Mouse (Mus musculus) lung, postnatal 10 days (tissue): ENCODE measurements around the gene Ackr3.
A peak's percentile ranks its signal among the peaks of the same experiment; 100 is the strongest.

Source experiments
- DNase-seq: peaks from one replicate; pipeline ENCODE4 v3.0.0; 2021

Ackr3 gene

DNA sequence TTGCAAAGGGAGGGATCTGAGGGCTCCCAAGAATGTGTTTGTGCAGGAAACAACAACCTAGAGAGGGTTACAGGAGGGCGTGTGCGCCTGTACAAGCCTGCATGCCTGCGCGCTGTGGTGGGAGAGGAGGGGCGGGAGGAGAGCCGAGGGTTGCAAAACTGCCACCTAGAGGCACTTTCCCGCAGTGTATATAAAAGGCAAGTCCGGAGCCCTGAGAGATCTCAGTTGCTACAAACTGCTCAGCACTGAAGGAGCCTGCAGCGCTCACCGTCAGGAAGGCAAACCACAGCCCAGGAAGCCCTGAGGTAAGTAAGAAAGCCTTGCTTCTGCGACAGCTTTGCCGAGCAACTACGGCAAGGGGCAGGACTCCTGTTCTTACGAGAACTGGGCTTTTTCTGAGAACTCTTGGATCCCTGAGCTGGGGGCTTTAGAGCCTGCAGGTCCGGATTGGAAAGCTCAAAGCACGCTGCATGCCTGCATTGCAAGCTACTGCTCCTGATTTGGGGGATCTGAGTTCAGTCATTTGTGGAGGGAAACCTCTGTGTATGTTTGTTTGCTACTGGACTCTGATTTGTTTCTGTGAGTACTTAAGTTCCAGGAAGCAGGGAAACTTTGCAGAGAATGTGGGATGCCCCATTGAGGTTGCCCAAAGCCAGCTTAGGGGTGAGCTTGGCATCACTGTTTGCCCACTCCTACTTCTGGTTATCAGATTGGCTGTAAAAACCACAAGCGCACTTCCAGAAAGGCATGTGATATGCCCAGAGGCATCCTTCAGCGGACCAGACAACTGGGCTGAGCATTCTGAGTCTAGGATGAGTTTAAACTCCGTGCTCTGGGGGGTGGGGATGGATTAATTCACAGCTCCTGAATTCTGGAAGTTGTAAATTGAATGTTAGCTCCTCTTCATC, at the start of gene Ackr3:
TSS of gene Ackr3 (plus strand) at position 198 of the 908 bp plus-strand sequence.
- DNase-seq = peak; percentile 94

DNA sequence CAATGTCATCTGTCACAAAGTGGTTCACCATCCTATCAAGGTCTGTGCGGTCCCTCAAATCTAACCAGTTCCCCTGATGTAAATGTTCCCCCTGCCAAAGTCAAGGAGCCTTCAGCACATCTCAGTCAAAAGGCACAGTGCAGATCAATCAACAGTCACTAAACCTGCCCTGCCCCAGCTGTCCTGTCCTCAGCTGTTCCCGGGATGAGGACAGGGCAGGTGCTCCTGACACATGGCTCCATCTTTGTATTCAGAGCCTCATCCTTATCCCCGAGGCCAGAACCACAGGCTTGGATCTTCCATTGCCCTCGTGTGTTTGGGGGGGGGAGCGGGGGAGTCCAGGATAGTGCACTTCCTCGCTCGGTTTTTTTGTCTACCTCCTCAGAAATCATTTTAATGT, 47.2 kb upstream of the Ackr3 start:
- no peak for DNase-seq

DNA sequence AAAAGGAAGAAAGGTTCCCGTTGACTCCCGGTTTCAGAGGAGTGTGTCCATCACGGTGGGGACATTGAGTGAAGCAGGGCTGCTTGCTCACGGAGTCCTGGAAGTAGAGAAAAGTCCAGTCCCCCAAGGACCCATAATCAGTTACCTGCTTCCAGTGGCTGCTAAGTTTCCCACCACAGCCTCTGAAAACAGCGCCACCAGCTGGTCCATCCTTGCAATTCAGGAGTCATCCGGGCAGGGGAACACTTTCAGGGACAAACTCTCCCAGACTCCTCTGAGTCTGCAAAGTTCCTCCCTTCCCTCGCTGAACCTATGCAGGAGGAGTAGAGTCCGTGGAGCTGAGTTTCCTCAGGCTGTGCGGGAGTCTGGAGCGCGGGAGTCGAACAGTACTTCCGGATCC, 43.9 kb upstream of the Ackr3 start:
- no peak for DNase-seq

DNA sequence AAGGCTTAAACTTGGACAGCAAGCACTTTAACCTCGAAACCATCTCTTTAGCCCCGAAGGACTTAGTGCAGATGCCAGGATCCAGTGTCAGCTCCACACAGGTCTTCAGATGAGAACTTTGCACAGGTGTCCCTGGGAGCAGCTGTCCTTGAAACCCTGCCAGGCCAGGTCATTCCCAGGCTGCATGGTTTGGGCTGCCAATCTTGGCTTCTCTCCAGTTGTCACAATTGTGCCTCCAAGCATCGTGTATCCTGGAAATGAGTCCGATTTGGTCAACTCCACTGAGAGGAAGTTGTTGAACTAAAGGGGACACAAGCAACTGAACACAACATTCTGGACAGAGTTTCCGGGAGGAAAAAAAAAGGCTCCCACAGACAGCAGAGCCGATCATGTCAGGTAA, 42.2 kb upstream of the Ackr3 start:
- peak; percentile 18 for DNase-seq

DNA sequence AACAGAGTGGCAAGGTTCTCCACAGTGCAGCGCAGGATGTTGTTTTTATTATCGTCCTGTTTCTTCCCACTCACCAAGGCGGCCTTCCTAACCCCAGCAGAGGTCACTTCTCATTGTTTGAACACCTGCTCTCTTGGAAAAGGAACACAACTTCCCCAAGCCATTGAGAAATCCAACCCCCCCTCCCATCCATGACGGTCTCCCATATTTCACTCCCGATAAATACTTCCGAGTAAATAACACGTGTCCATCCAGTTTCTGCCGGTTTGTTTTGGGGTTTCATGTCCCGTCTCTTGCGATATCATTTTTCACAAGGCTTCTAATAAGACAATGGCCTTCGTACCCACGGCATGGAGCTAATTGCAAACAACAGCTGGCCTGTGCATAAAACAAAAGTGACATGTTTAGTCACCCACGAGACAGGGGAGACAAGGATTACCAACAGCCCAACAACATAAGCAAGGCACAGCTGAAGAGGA, 41.4 kb upstream of the Ackr3 start:
- DNase-seq = peak; percentile 8

DNA sequence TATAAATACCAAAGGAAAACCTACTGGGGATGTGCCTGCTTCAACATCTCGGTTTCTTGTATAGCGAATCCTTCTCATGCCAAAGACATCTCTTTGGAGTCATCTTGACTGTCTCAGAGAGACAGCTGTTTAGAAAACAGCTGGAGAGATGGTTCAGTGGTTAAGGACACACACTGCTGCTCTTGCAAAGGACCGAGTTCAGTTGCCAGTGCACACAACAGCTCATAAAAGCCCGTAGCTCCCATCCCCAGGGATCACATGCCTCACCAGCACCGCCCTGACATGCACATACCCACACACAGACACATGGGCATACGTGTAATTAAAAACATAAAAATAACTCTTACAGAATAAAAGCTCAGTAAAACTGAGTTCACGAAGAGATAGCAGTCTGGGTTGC, 40.6 kb upstream of the Ackr3 start:
- DNase-seq = no peak

DNA sequence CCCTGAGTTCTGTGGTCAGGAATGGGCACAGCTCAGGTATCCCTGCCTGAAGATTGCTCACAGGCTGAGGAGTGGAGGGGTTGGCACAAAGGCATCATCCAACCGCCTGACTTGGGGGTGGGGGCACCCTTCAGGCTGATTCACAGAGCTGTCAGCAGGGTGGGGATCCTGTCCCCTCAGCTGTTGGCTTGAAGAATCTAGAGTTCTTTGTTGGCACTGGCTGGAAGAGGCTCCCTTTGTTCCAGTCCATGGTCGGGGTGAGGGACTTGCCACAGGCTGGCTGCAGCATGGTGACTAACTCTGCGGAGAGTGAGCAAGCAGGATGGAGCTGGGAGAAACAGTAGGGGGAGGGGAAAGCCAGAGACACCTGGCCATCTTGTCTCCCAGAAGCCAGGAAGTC, 39.5 kb upstream of the Ackr3 start:
- DNase-seq = no peak

DNA sequence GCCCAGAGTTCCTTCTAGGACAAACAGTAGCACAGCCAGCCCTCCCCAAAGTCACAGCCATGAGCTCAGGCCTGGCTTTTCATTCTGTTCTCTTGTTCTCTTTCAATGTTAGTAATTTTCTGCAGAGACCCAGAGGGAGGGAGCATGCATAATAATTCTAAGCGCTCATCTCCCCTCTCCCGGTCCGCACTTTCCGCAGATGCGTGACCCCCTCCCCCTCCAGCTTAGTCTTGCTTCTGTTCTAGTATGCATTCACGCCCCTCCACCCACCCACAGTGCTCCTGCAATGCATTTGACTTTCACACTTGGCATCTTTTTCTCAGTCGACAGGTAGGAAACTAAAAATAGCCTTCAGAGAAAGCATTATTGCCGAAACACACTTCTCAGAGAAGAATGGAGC, 29.4 kb upstream of the Ackr3 start:
- DNase-seq = no peak

DNA sequence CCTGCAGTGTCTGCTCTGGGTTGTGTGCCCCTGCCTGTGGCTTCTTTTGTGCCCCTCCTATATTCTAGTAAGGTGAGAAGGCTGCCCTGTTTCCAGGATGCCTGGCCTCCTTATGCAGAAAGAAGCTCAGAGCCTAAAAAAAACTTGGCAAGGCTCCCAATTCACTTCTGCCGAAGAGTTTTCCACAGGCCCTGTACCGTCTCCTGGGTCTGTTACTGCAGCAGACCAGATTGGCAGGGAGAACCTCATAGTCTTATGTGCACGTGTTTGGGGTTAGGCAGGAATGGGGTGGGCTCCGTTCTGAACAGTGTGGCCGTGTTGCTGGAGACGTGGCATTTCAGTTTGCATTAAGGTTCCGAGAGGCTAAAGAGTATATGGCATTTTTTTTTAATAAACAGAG, 27.6 kb upstream of the Ackr3 start:
- no peak for DNase-seq

DNA sequence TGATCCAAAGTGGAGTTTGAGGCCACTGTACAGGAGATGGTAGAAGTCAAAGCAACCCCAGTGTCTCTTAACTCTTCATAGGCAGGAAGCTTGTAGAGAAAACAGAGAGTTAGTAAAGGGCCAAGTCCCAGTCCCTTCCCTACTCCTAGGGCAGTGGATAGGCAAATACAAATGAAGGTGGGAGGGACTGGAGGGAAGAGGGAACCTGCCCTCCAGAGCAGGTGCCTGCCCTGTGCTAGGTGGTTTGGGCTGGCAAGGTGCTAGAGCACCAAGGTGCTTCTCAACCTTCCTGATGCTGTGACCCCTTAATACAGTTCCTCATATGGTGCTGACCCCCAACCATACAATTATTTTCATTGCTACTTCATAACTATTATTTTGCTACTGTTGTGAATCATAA, 26.2 kb upstream of the Ackr3 start:
- DNase-seq = no peak

DNA sequence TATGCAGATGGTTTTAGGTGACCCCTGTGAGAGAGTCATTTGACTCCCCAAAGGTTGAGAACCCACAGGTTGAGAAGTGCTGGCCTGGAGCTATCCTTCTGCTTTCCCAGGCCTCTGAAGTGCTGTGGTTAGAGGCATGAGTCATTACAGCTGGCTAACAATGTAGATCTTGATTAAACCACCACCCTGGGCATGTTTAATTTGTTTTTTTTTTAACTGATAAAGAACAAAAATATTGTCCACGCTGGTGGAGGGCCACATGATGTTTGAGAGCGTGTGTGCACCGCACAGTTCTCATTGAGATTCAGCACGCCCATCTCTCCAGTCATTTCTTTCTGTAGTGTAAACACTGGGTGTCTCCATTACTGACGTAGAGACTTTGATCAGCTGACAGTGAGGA, 25.8 kb upstream of the Ackr3 start:
- no peak for DNase-seq

DNA sequence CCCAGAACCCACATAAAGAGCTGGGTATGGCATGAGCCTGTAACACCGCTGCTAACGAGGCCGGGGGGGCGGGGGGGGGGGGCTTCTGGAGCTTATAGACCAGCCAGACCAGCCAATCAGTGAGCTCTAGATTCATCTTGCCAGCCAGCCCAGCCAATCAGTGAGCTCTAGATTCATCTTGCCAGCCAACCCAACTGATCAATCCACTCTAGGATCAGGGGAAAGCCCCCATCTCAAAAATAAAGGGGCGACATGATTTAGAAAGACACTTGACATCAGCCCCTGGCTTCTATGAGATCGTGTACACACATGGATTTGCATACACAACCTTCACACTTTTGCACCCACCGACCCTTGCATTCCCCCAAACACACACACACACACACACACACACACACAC, 23.3 kb upstream of the Ackr3 start:
- DNase-seq = no peak

DNA sequence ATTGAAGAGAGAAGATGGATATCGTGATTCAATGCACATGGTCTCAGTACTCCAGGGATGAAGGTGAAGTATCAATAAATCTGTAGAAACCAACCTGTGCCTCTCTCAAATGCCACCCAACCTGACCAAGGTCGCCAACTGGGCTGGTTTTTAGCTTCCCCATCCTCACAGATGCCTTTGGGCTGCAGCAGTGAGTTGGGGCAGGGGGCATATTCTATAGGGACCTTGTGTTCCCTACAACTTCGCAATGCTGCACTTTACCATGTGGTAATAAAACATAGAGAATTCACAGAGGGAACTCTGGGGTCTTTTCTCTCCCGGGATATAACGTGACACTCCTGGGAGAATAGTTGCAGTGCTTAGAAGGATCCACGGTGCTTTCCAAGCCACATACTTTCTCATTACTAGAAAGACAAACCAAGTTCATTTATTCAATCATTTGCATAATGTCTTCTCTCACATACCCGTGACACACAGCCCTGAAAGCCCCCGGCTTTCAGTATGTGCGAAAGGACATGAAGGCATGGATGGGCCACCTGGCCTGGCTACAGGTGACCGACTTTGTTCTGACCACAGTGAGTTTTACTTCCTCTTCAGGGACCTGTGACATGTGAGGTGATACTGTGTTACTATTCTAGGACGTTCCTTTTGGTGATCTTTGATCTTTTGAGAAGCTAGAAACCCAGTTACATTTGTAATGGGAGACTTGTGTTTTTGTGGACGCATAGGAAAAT, 22.6 kb upstream of the Ackr3 start:
- DNase-seq = no peak

DNA sequence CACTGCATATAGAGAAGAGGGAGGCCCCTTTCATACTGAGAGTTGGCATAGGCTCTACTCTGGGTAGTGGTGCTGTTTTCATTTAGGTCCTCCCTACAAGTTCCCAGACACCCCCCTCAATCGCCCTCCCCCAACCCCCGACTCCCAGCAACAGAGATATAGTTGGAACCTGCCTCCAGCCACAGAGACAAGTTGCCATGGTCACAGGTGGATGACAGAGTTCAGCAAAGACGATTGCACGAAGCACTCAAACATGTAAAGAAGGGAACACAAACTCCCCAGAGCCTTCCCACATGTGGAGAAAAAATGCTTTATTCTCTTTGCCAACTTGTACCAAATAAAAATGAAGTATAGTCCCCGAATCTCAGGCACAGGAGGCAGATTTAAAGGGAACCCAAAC, 21.3 kb upstream of the Ackr3 start:
- DNase-seq = no peak

DNA sequence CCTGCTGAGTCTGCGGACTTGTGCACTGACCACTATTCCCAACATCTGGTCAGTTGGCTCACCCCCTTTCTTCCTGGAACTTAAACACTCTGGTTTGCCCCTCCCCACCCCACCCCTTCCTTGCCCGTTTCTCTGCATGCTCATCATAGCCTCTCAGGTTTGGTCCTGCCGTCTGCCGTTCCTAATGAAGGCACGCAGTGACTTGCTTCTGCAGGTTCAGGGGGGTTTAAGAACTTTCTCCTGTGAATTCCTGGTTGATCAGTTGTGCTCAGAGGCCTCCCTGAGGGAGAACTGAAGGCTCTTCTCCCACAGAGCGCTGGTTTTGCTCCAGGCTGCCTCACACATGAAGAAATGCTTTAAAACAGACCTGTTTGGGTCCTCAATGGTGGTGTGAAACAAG, 20.2 kb upstream of the Ackr3 start:
- DNase-seq = no peak

DNA sequence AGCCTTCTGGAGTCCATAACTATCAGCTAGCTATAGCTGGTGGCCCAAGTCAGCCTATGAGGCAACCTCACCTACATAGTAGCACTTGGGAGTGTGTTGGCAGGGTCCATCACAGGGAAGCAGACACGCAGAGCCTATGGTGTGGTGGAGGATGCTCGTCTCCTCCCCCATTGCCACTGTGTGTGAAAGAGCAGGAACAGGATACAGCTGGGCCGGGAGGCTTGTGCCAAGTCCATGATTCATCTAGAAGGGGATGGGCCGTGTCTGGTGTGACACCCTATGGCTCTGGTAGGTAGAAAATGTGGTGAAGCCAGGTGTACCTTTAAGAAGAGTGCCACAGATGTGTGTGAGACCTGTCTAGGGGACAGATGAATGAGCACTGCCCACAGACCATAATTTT, 17.6 kb upstream of the Ackr3 start:
- DNase-seq = no peak

DNA sequence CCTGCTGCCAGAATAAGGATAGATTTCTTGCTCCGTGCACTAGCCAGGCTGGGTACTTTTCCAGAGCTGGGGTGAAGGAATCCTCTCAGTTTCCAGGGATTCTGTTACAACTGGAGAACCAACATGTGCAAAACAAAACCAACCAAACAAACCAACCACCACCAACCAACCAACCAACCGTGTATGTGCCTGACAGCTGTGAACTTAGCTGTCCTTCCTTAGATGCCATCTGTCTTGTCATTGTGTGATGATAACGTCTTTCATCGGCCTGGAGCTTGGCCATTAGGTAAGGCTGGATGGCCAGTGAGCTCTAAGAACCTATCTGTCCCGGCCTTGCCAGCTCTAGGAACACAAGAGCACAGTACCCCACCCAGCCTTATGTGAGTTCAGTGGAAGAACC, 16.9 kb upstream of the Ackr3 start:
- DNase-seq = no peak

DNA sequence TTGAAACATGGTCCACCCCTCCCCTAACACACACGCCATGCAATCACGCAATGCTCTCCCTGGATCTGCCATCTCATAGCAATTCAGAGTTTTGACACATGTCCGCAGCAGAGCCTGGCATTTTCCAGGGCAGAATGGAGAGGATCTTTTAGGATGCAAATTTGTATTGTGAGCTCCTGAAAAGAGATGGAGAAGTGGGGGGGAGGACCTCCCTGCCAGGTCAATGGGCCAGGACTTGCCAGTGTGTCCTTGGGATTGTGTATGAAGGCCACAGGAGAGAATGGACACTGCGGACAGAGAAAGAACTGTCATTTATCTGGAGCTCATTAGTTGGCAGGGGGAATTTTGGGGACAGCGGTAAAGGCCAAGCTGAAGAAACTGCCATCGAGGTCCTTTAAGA, 14.7 kb upstream of the Ackr3 start:
- no peak for DNase-seq

DNA sequence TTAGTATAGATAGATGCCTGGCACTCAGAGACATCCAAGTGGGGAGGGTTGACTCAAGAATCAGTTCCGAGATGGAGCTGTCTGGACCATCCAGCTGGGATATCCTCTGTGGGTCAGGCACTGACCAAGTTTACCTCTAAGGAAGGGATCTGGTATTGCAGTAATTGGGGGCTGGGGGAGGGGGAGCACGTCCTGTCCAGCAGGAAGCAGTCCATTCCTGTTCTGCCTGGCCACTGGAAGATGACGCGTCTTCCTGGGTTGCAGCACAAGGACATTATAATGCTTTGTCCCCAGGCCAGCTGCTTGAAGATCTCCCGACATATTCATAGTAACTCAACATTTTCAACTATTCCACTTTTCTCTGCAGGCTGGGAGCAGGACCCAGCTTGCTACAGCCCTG, 2.5 kb upstream of the Ackr3 start:
- peak; percentile 48 for DNase-seq

DNA sequence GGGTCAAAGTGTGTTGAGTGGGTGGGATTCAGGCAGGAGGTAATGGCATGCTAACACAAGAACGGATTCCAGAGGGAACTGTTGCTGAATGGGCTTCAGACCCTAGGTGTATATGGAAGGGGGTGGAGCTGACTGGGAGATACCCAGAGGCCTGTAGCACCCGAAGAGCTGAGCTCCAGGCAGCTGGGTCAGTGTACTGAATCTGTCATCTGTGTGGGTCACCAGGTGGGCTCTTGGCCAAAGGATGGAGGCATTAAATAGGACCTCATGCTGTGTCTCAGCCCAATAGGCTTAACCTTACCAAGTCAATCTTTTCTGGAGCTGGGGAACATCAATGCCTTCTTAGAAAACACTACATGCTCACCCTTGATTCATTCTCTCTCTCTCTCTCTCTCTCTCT, 2.1 kb upstream of the Ackr3 start:
- DNase-seq = no peak

DNA sequence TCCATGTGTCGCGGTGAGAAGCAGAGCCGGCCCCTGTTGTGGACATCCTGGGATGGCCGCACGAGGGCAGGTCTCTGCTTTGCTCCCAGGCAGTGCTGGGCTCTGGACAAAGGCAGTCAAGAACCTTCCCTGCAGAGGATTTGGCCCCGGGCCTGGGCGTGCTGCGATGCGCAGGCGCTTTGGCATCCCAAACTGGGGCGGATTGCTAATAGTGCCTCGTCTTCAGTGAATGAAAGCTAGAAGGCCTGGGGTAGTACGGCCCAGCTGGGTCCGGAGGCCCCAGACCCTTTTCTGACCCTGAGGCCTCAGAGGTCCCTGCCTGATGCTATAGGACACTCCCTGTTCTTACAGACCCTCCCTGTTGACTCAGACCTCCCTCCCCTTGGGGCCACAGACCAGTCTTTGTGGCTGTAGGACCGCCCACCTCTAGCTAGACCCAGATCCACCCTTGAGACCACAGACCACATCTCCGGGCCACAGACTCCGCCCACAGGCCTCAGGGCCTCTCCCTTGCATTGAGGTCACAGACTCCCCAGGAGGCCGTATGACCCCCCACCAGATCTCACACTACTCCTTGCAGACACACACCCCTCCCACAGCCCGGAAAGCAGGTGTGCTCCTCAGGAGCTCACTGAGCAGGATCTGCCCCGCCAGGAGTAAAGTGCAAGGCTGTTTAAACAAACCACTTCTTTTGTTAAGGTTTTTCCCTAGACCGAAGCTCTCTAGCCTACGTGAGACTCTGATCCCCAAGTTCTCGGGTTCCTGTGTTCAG, 1.4 kb upstream of the Ackr3 start:
- peak; percentile 87 for DNase-seq

DNA sequence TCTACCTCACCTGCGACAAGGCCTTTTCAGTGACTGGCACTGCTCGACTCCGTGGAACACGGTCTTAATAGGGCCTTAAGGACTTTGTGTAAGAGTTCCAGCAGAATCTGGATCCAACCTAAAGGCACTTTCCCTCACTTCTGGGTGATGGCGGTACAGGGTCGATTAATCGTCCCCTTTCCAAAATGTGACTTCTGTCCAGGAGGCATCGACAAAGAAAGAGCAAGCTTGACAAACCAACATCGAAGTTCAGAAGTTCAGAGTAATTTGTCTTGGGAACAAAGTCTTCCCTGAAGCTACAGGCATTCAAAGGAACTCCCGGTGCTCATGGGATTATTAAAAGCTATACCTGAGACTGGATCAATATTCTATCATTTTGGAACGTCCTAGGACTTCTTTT, 439 bp upstream of the Ackr3 start:
- no peak for DNase-seq

DNA sequence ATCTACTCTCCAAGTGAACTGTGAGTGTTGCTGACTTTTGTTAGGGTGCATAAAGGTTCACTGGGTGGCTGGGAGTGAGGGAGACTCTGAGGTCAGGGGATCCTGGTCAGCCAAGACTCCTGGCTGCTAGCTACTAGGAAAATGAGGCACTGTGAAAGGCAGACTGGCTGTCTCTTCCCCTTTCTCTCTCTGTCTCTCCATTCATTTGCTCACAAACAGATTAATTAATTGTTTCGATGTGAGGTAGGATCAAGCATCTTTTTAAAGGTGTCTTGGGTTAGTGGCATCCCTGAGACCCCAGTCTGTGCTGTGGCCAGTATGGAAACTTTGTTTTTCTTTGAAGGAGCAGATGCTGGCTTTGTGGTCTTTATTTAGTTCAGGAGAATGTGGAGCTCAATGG, 1.0 kb downstream of the Ackr3 start:
- DNase-seq = no peak

DNA sequence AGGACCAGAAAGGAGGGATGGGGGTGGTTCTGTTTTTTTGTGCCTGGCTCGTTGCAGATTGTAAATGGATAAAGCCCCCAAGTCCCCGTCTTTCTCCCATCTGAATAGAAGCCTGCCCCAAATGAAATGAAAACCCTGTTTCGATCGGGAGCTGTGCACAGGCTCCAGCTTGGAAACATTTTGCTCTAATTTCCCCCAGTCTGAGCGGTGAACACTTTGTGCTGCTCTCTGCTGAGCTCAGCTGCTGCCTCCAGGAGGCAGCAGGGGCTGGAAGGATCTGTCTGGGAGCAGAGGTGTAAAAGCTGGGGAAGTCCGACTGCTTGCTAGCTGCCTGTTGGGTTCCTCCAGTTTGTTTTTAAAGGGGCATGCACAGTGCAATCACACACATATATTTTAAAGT, 1.4 kb downstream of the Ackr3 start:
- peak; percentile 77 for DNase-seq
